In the genomic region with DNA sequence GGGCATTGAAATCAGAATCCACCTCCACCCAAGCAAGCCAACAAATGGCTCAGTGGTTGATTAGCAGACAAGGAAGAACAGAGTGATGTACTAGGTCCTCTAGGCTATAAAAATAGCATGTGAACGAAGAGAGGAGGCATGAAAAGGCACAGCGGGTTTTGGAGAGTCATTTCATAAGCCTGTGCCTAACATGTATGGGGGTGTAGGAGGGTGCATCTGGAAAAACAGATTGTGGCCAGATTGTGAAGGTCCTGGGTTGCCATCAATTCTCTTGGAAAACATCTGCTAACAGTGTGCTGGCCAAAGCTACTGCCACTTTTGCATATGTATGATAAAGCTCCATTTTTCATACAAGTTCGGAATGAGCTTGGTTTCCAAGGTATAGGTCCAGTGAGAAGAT, we compare ENCODE assay signal across 10 mouse cellular contexts.
DNase-seq lines count a peak whose midpoint lies in the region; ATAC-seq and TF ChIP-seq lines count a peak whose summit lies in the region.
"Had no signal": no experiment of that assay in that cellular context is flagged by ENCODE, and none has a peak within 500 bp of the region (broad histone marks: within the 10 kb centered on the region; RNA-seq: fewer than 3 reads in every experiment).

No protein-coding gene starts in this region.

- H3K27me3 ChIP-seq in neural tube, embryonic 15.5 days (replicated peaks), result no peaks in the 10 kb centered on the region
- H3K27me3 ChIP-seq in kidney, adult 2 months (replicated peaks; ENCODE audit: control insufficient read depth, insufficient read depth, low read length), result no peaks in the 10 kb centered on the region
- H3K27me3 ChIP-seq: heart, embryonic 15.5 days had no signal

- intact Hi-C loops in left cerebral cortex, postnatal 14 days (cut with DNase I), result no loop called here

- 0 out of 2 replicates have a peak, but pooled peaks cover 3% of the 10 kb centered on the region for H3K4me1 ChIP-seq in neural tube, embryonic 15.5 days
- H3K4me1 ChIP-seq in kidney, adult 2 months (ENCODE audit: control insufficient read depth, insufficient read depth, low read length), result no peaks in the 10 kb centered on the region
- H3K4me1 ChIP-seq: heart, embryonic 15.5 days had no signal

- no peaks in the 10 kb centered on the region for H3K9me3 ChIP-seq in neural tube, embryonic 15.5 days (replicated peaks)
- H3K9me3 ChIP-seq: heart, embryonic 15.5 days had no signal

- H3K4me3 ChIP-seq in neural tube, embryonic 15.5 days (replicated peaks), result no peak overlapping the region
- no peak overlapping the region for H3K4me3 ChIP-seq in kidney, adult 2 months (ENCODE audit: insufficient read depth, low read depth, low read length)
- H3K4me3 ChIP-seq: heart, embryonic 15.5 days had no signal

- ATAC-seq in neural tube, embryonic 15.5 days (ENCODE audit: low FRiP score), result peak; percentile 59; the same call in 1 of the 2 replicates
- no peak for ATAC-seq in activated CD4-positive, CD25-positive, alpha-beta regulatory T cell, adult 4 months

- H3K4me2 ChIP-seq in neural tube, embryonic 15.5 days, result no peak overlapping the region
- H3K4me2 ChIP-seq: heart, embryonic 15.5 days had no signal

- no peak for DNase-seq in neural tube, embryonic 10.5 days (ENCODE audit: extremely low spot score, low spot score)
- DNase-seq in layer of hippocampus, adult 18-20 months (ENCODE audit: low spot score in 2 of 2), result peak; percentile 82 to 94
- peak; percentile 42 to 45 for DNase-seq in left cerebral cortex, postnatal 14 days (ENCODE audit: low spot score in 2 of 2)
- DNase-seq in spleen, adult 12 weeks (ENCODE audit: low spot score), result no peak
- DNase-seq in kidney, adult 2 months, result no peak
- DNase-seq: liver; lung, postnatal 14 days had no signal

- TF ChIP-seq CTCF in kidney, adult 2 months (conservative IDR thresholded peaks at IDR 0.05; ENCODE audit: insufficient read depth, insufficient read length, low read depth, low read length), result no peak

- H3K36me3 ChIP-seq in neural tube, embryonic 15.5 days, result no peaks in the 10 kb centered on the region
- H3K36me3 ChIP-seq in kidney, adult 2 months (ENCODE audit: control insufficient read depth, insufficient read depth, low read length), result no peaks in the 10 kb centered on the region
- H3K36me3 ChIP-seq: heart, embryonic 15.5 days had no signal

- WGBS in neural tube, embryonic 15.5 days, result 72% methylated on average over 3 of the region's 3 CpGs
- 73% methylated on average over 3 of the region's 3 CpGs for WGBS in kidney, adult 2 months

- H3K9ac ChIP-seq in neural tube, embryonic 15.5 days (replicated peaks), result no peak overlapping the region
- H3K9ac ChIP-seq: heart, embryonic 15.5 days had no signal

- no peak for TF ChIP-seq POLR2A in kidney, adult 2 months (IDR thresholded peaks at IDR 0.05; ENCODE audit: low read depth, low read length)

- no peak overlapping the region for H3K27ac ChIP-seq in neural tube, embryonic 15.5 days (replicated peaks)
- no peak overlapping the region for H3K27ac ChIP-seq in kidney, adult 2 months (ENCODE audit: insufficient read depth, low read depth, low read length)
- H3K27ac ChIP-seq: heart, embryonic 15.5 days had no signal

Comparison
In these comparisons a context has a peak if more than half of its experiments do, and no peak if none do; other contexts are left out.
1. DNase-seq: peak in layer of hippocampus, adult 18-20 months (2 of 2) and left cerebral cortex, postnatal 14 days (2 of 2); none in neural tube, embryonic 10.5 days (single experiment), spleen, adult 12 weeks (single experiment) and kidney, adult 2 months (single experiment).